Mouse (Mus musculus): ENCODE results near the gene Tekt1. TPM values are rescaled to one million over a fixed set of nuclear protein-coding genes. Genes with fewer than 3 reads are reported as not detected.

Tekt1 gene
- polyA plus RNA-seq, 1 experiment, result not detected

- H3K27ac ChIP-seq (ENCODE audit: insufficient read depth, low read depth, low read length), result no peak overlapping the region
- no peaks in the 10 kb centered on the region; the same call in 1 of the 2 replicates for H3K27me3 ChIP-seq (ENCODE audit: control insufficient read depth, insufficient read depth, low read length)
- WGBS, result 35% methylated on average over 7 of the region's 7 CpGs
- peaks cover 7% of the 10 kb centered on the region; the same call in 1 of the 2 replicates for H3K4me1 ChIP-seq (ENCODE audit: control insufficient read depth, insufficient read depth, insufficient read length, low read length)
- TF ChIP-seq CTCF (IDR thresholded peaks at IDR 0.05; ENCODE audit: extremely low read depth, insufficient read length, insufficient replicate concordance, low read depth, low read length) (no peak), POLR2A (IDR thresholded peaks at IDR 0.05; ENCODE audit: low read depth, low read length) (no peak)
- no peaks in the 10 kb centered on the region for H3K36me3 ChIP-seq (ENCODE audit: control insufficient read depth, insufficient read depth, low read length)
- H3K4me3 ChIP-seq (ENCODE audit: low read depth, low read length), result no peak overlapping the region
Measured at GRCm38 (mm10) chr11:72407574-72407973, 45.3 kb upstream of the Tekt1 start.

DNA sequence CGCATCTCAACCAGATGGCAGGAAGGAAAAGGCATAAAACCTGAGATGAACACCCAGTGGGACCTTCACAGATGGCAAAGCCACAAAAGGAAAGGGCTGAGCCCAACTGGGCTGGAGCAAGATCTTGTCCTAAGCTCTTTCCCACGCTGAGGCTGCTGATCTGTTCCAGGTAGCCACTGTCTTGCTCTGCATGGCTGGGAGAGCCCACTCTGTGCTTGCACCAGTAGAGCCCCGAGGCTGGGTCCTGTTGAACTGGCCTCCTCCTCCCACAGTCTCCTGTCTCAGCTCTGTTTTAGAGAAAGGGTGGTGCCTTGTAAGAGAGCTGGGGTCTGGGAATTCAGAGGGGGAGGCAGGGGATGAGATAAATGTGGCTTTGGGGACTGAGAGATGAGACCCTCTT lies 44.8 kb upstream of the Tekt1 start:
- Histone ChIP-seq H3K4me3 (ENCODE audit: low read depth, low read length) (no peak overlapping the region), H3K4me1 (ENCODE audit: control insufficient read depth, insufficient read depth, insufficient read length, low read length) (peaks cover 7% of the 10 kb centered on the region; the same call in 1 of the 2 replicates), H3K36me3 (ENCODE audit: control insufficient read depth, insufficient read depth, low read length) (no peaks in the 10 kb centered on the region), H3K27me3 (ENCODE audit: control insufficient read depth, insufficient read depth, low read length) (no peaks in the 10 kb centered on the region; the same call in 1 of the 2 replicates), H3K27ac (ENCODE audit: insufficient read depth, low read depth, low read length) (no peak overlapping the region)
- TF ChIP-seq POLR2A (IDR thresholded peaks at IDR 0.05; ENCODE audit: low read depth, low read length), result no peak
- no peak for TF ChIP-seq CTCF (IDR thresholded peaks at IDR 0.05; ENCODE audit: extremely low read depth, insufficient read length, insufficient replicate concordance, low read depth, low read length)
- 48% methylated on average over 3 of the region's 3 CpGs for WGBS

DNA sequence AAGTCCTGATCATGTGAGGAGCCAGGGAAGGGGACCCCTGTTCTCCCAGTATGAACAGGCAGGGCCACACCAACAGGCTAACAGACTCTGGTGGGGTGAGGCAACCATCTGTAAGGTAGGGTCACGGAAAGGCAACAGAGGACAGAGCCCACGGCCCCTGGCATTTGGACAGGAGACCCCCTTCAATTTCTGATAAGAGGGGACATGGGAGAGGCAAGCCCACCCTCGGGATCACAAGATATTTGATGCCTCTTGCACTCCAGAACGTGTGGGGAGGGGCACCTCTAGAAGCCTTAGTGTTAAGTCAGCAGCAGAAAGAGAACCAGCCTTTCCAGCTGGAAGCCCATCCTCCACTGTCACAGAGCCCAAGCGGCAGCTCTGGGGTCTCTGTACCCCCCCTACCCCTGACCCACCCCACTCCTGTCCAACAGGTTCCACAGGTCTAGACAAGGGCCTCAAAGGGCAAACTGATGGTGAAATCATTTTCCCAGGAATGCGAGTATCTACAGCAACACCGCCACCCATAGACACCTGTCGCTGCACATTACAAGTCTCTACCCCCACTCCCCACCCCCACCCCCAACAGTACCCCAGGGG lies 43.9 kb upstream of the Tekt1 start:
- WGBS, result 47% methylated on average over 8 of the region's 8 CpGs
- TF ChIP-seq CTCF (IDR thresholded peaks at IDR 0.05; ENCODE audit: extremely low read depth, insufficient read length, insufficient replicate concordance, low read depth, low read length) (no peak), POLR2A (IDR thresholded peaks at IDR 0.05; ENCODE audit: low read depth, low read length) (no peak)
- Histone ChIP-seq H3K4me3 (ENCODE audit: low read depth, low read length) (no peak overlapping the region), H3K4me1 (ENCODE audit: control insufficient read depth, insufficient read depth, insufficient read length, low read length) (peaks cover 6% of the 10 kb centered on the region; the same call in 1 of the 2 replicates), H3K27me3 (ENCODE audit: control insufficient read depth, insufficient read depth, low read length) (no peaks in the 10 kb centered on the region), H3K36me3 (ENCODE audit: control insufficient read depth, insufficient read depth, low read length) (no peaks in the 10 kb centered on the region), H3K27ac (ENCODE audit: insufficient read depth, low read depth, low read length) (no peak overlapping the region)

GRCm38 (mm10) chr11:72405532-72405931 lies 43.3 kb upstream of the Tekt1 start:
- Histone ChIP-seq H3K36me3 (ENCODE audit: control insufficient read depth, insufficient read depth, low read length) (no peaks in the 10 kb centered on the region), H3K4me3 (ENCODE audit: low read depth, low read length) (no peak overlapping the region), H3K27me3 (ENCODE audit: control insufficient read depth, insufficient read depth, low read length) (no peaks in the 10 kb centered on the region), H3K4me1 (ENCODE audit: control insufficient read depth, insufficient read depth, insufficient read length, low read length) (peaks cover 3% of the 10 kb centered on the region; the same call in 1 of the 2 replicates), H3K27ac (ENCODE audit: insufficient read depth, low read depth, low read length) (no peak overlapping the region)
- no peak for TF ChIP-seq POLR2A (IDR thresholded peaks at IDR 0.05; ENCODE audit: low read depth, low read length)
- no peak for TF ChIP-seq CTCF (IDR thresholded peaks at IDR 0.05; ENCODE audit: extremely low read depth, insufficient read length, insufficient replicate concordance, low read depth, low read length)
- WGBS, result 60% methylated on average over 4 of the region's 4 CpGs

DNA sequence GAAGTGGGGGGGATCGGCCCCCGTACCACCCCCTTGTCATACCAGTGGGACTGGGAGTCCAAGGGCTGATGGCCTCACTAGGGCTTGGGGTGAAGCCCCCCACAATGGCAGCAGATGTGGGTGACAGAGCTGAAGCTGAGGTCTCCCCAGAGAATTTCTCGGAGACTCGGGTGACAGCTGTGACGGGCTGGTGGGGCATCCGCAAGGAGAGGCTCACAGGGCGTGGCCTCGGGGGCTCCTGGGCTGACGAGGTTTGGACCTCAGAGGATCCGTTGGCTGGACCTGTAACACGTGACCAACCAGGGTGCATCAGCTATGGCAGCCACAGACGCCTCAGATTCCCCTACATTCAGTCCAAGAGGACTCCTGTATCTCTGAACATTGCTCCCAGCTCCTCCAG lies 40.7 kb upstream of the Tekt1 start:
- Histone ChIP-seq H3K4me1 (ENCODE audit: control insufficient read depth, insufficient read depth, insufficient read length, low read length) (no peaks in the 10 kb centered on the region), H3K36me3 (ENCODE audit: control insufficient read depth, insufficient read depth, low read length) (no peaks in the 10 kb centered on the region), H3K27me3 (ENCODE audit: control insufficient read depth, insufficient read depth, low read length) (no peaks in the 10 kb centered on the region), H3K27ac (ENCODE audit: insufficient read depth, low read depth, low read length) (no peak overlapping the region), H3K4me3 (ENCODE audit: low read depth, low read length) (no peak overlapping the region)
- WGBS, result 87% methylated on average over 12 of the region's 12 CpGs
- TF ChIP-seq CTCF (IDR thresholded peaks at IDR 0.05; ENCODE audit: extremely low read depth, insufficient read length, insufficient replicate concordance, low read depth, low read length) (no peak), POLR2A (IDR thresholded peaks at IDR 0.05; ENCODE audit: low read depth, low read length) (no peak)

- H3K36me3 ChIP-seq (ENCODE audit: control insufficient read depth, insufficient read depth, low read length), result no peaks in the 10 kb centered on the region
- H3K4me3 ChIP-seq (ENCODE audit: low read depth, low read length), result no peak overlapping the region
- H3K27ac ChIP-seq (ENCODE audit: insufficient read depth, low read depth, low read length), result no peak overlapping the region
- TF ChIP-seq CTCF (IDR thresholded peaks at IDR 0.05; ENCODE audit: extremely low read depth, insufficient read length, insufficient replicate concordance, low read depth, low read length), result no peak
- 77% methylated on average over 5 of the region's 5 CpGs for WGBS
- no peaks in the 10 kb centered on the region for H3K27me3 ChIP-seq (ENCODE audit: control insufficient read depth, insufficient read depth, low read length)
- H3K4me1 ChIP-seq (ENCODE audit: control insufficient read depth, insufficient read depth, insufficient read length, low read length), result no peaks in the 10 kb centered on the region
Measured at GRCm38 (mm10) chr11:72402017-72402416, 39.8 kb upstream of the Tekt1 start.

GRCm38 (mm10) chr11:72401068-72401467 lies 38.8 kb upstream of the Tekt1 start:
- TF ChIP-seq CTCF (IDR thresholded peaks at IDR 0.05; ENCODE audit: extremely low read depth, insufficient read length, insufficient replicate concordance, low read depth, low read length) (no peak), POLR2A (IDR thresholded peaks at IDR 0.05; ENCODE audit: low read depth, low read length) (no peak)
- H3K27ac ChIP-seq (ENCODE audit: insufficient read depth, low read depth, low read length), result no peak overlapping the region
- H3K4me3 ChIP-seq (ENCODE audit: low read depth, low read length), result no peak overlapping the region
- H3K27me3 ChIP-seq (ENCODE audit: control insufficient read depth, insufficient read depth, low read length), result no peaks in the 10 kb centered on the region
- no peaks in the 10 kb centered on the region for H3K4me1 ChIP-seq (ENCODE audit: control insufficient read depth, insufficient read depth, insufficient read length, low read length)
- WGBS, result 92% methylated on average over 12 of the region's 12 CpGs
- no peaks in the 10 kb centered on the region for H3K36me3 ChIP-seq (ENCODE audit: control insufficient read depth, insufficient read depth, low read length)
